25 mouse cellular contexts compared by ENCODE assay signal in genomic region chr4:48396949-48397348, GRCm38 (mm10).
"Had no signal": no experiment of that assay in that cellular context is flagged by ENCODE, and none has a peak within 500 bp of the region (broad histone marks: within the 10 kb centered on the region; RNA-seq: fewer than 3 reads in every experiment).

No protein-coding gene starts in this region.

- H3K4me2 ChIP-seq: heart, embryonic 12.5 days; hindbrain, embryonic 12.5 days; hindbrain, embryonic 14.5 days; intestine, embryonic 15.5 days; limb, embryonic 12.5 days had no signal

- H3K4me3 ChIP-seq: heart, adult 2 months; heart, embryonic 10.5 days; heart, embryonic 12.5 days; hindbrain, embryonic 10.5 days; hindbrain, embryonic 12.5 days; intestine, embryonic 15.5 days; layer of hippocampus, adult 2 months; left cerebral cortex, adult 2 months; limb, embryonic 10.5 days; limb, embryonic 12.5 days had no signal

- H3K9me3 ChIP-seq: heart, embryonic 10.5 days; heart, embryonic 12.5 days; hindbrain, embryonic 10.5 days; hindbrain, embryonic 12.5 days; intestine, embryonic 15.5 days; limb, embryonic 10.5 days; limb, embryonic 12.5 days had no signal

- H3K36me3 ChIP-seq: heart, embryonic 10.5 days; intestine, embryonic 15.5 days had no signal

- ATAC-seq: forebrain, postnatal 0 days; hindbrain, embryonic 16.5 days; inflammation-experienced regulatory T-cells, adult 6 months; intestine, embryonic 15.5 days; intestine, postnatal 0 days had no signal

- H3K27ac ChIP-seq: heart, adult 2 months; heart, embryonic 10.5 days; hindbrain, embryonic 10.5 days; hindbrain, embryonic 12.5 days; hindbrain, embryonic 14.5 days; intestine, embryonic 15.5 days; layer of hippocampus, adult 2 months; left cerebral cortex, adult 2 months; limb, embryonic 10.5 days; limb, embryonic 12.5 days had no signal

- H3K9ac ChIP-seq: forebrain, postnatal 0 days; heart, embryonic 12.5 days; hindbrain, embryonic 12.5 days; hindbrain, embryonic 14.5 days; intestine, embryonic 15.5 days; limb, embryonic 12.5 days had no signal

- DNase-seq: forebrain, postnatal 0 days; gastrocnemius, postnatal 14 days; gastrocnemius, postnatal 36 days; heart, adult 11 months; heart, adult 2 months; heart, postnatal 10 days; heart, postnatal 4 days; kidney, adult 18-20 months; kidney, adult 8-10 months; kidney, postnatal 10 days; kidney, postnatal 25 days; kidney, postnatal 4 days had no signal

- H3K27me3 ChIP-seq: heart, embryonic 12.5 days; hindbrain, embryonic 12.5 days; intestine, embryonic 15.5 days; limb, embryonic 12.5 days had no signal

- H3K4me1 ChIP-seq: heart, embryonic 10.5 days; heart, embryonic 12.5 days; hindbrain, embryonic 10.5 days; hindbrain, embryonic 12.5 days; intestine, embryonic 15.5 days; limb, embryonic 12.5 days had no signal
